Mouse (Mus musculus): ENCODE results near the gene Wfdc6a. TPM values are rescaled to one million over a fixed set of nuclear protein-coding genes. Genes with fewer than 3 reads are reported as not detected.

Wfdc6a gene
- polyA plus RNA-seq, 1 experiment, result 0.21 TPM

GRCm38 (mm10) chr2:164551502-164551901 lies 33.7 kb downstream of the Wfdc6a start:
- TF ChIP-seq POLR2A (IDR thresholded peaks at IDR 0.05; ENCODE audit: low read depth, low read length), result no peak
- TF ChIP-seq CTCF (IDR thresholded peaks at IDR 0.05; ENCODE audit: extremely low read depth, insufficient read depth, insufficient read length, insufficient replicate concordance), result no peak
- H3K27me3 ChIP-seq (ENCODE audit: control insufficient read depth, insufficient read depth, low read length), result no peaks in the 10 kb centered on the region
- 91% methylated on average over 9 of the region's 9 CpGs for WGBS
- no peak overlapping the region for H3K27ac ChIP-seq (ENCODE audit: insufficient read depth, low read length)
- H3K36me3 ChIP-seq (ENCODE audit: control insufficient read depth, insufficient read depth, low read length), result no peaks in the 10 kb centered on the region
- no peaks in the 10 kb centered on the region for H3K4me1 ChIP-seq (ENCODE audit: control insufficient read depth, insufficient read depth, insufficient read length)
- H3K4me3 ChIP-seq (ENCODE audit: extremely low read depth, insufficient read depth, insufficient read length), result no peak overlapping the region
- no peak for DNase-seq (ENCODE audit: low read depth in 1 of 2, low spot score in 2 of 2)

- Histone ChIP-seq H3K4me1 (ENCODE audit: control insufficient read depth, insufficient read depth, insufficient read length) (no peaks in the 10 kb centered on the region), H3K27ac (ENCODE audit: insufficient read depth, low read length) (no peak overlapping the region), H3K36me3 (ENCODE audit: control insufficient read depth, insufficient read depth, low read length) (no peaks in the 10 kb centered on the region), H3K4me3 (ENCODE audit: extremely low read depth, insufficient read depth, insufficient read length) (no peak overlapping the region), H3K27me3 (ENCODE audit: control insufficient read depth, insufficient read depth, low read length) (no peaks in the 10 kb centered on the region)
- no peak for DNase-seq (ENCODE audit: low read depth in 1 of 2, low spot score in 2 of 2)
- WGBS, result 11% methylated on average over 2 of the region's 2 CpGs
- TF ChIP-seq POLR2A (IDR thresholded peaks at IDR 0.05; ENCODE audit: low read depth, low read length), result no peak
- TF ChIP-seq CTCF (IDR thresholded peaks at IDR 0.05; ENCODE audit: extremely low read depth, insufficient read depth, insufficient read length, insufficient replicate concordance), result no peak
Measured at GRCm38 (mm10) chr2:164550895-164551269, 34.4 kb downstream of the Wfdc6a start.

- Histone ChIP-seq H3K4me3 (ENCODE audit: extremely low read depth, insufficient read depth, insufficient read length) (no peak overlapping the region), H3K4me1 (ENCODE audit: control insufficient read depth, insufficient read depth, insufficient read length) (no peaks in the 10 kb centered on the region), H3K36me3 (ENCODE audit: control insufficient read depth, insufficient read depth, low read length) (no peaks in the 10 kb centered on the region), H3K27ac (ENCODE audit: insufficient read depth, low read length) (no peak overlapping the region), H3K27me3 (ENCODE audit: control insufficient read depth, insufficient read depth, low read length) (no peaks in the 10 kb centered on the region)
- TF ChIP-seq POLR2A (IDR thresholded peaks at IDR 0.05; ENCODE audit: low read depth, low read length) (no peak), CTCF (IDR thresholded peaks at IDR 0.05; ENCODE audit: extremely low read depth, insufficient read depth, insufficient read length, insufficient replicate concordance) (no peak)
- 48% methylated on average over 10 of the region's 10 CpGs for WGBS
- no peak for DNase-seq (ENCODE audit: low read depth in 1 of 2, low spot score in 2 of 2)
Measured at GRCm38 (mm10) chr2:164549963-164550894, 35.0 kb downstream of the Wfdc6a start.

DNA sequence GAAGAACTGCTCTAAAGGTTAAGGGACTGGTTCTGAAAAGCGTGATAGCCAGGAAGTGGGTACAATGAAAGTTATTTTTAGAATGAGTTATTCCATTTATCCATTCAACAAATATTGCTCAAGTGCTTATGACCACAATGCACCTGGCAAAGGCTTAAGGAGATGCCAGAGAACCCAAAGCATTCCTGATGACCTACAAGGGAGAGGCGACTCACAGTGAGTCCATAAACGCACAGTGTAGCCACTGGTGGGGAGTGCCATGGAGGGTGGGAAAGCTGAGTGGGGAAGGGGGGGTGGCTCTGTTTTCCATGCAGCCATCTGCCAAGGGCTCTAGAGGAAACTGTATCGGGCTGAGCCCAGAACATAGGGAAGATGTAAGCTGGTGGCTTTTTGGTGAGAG lies 35.9 kb downstream of the Wfdc6a start:
- Histone ChIP-seq H3K36me3 (ENCODE audit: control insufficient read depth, insufficient read depth, low read length) (no peaks in the 10 kb centered on the region), H3K27ac (ENCODE audit: insufficient read depth, low read length) (no peak overlapping the region), H3K27me3 (ENCODE audit: control insufficient read depth, insufficient read depth, low read length) (no peaks in the 10 kb centered on the region), H3K4me3 (ENCODE audit: extremely low read depth, insufficient read depth, insufficient read length) (no peak overlapping the region), H3K4me1 (ENCODE audit: control insufficient read depth, insufficient read depth, insufficient read length) (no peaks in the 10 kb centered on the region; the same call in 1 of the 2 replicates)
- no peak for DNase-seq (ENCODE audit: low read depth in 1 of 2, low spot score in 2 of 2)
- whole genome bisulfite sequencing, result 52% methylated on average over 4 of the region's 4 CpGs
- TF ChIP-seq POLR2A (IDR thresholded peaks at IDR 0.05; ENCODE audit: low read depth, low read length) (no peak), CTCF (IDR thresholded peaks at IDR 0.05; ENCODE audit: extremely low read depth, insufficient read depth, insufficient read length, insufficient replicate concordance) (no peak)

DNA sequence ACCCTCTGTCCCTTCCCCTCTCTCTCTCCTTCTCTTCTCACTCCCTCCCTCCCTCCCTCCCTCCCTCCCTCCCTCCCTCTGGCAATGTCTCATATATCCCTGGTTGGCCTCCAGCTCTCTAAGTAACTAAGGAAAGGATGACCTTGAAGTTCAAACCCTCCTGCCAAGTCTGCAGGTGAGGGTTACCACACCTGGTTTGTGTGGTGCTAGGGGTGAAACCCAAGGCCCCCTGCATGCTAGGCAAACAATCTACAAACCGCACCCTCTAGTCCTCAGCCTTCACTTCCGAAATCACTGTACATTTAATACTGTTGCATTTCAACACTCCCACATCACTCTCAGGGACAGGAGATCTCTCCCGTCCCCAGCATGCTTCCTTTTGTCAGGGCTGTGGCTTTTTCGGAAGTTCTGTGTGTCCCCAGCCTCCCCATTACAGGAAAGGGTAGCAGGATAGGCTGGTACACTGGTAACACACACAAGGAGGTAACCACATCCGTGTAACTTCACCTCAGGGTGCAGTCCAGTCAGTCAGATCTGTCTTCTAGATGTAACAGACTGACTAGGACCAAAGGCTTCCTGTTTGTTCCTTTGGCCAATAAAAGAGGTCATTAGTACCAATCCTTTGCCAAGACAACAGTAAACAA lies 40.7 kb downstream of the Wfdc6a start:
- Histone ChIP-seq H3K4me3 (ENCODE audit: extremely low read depth, insufficient read depth, insufficient read length) (no peak overlapping the region), H3K27me3 (ENCODE audit: control insufficient read depth, insufficient read depth, low read length) (no peaks in the 10 kb centered on the region), H3K4me1 (ENCODE audit: control insufficient read depth, insufficient read depth, insufficient read length) (no peaks in the 10 kb centered on the region; the same call in 1 of the 2 replicates), H3K36me3 (ENCODE audit: control insufficient read depth, insufficient read depth, low read length) (no peaks in the 10 kb centered on the region), H3K27ac (ENCODE audit: insufficient read depth, low read length) (no peak overlapping the region)
- WGBS, result 3% methylated on average over 5 of the region's 5 CpGs
- no peak for TF ChIP-seq POLR2A (IDR thresholded peaks at IDR 0.05; ENCODE audit: low read depth, low read length)
- TF ChIP-seq CTCF (IDR thresholded peaks at IDR 0.05; ENCODE audit: extremely low read depth, insufficient read depth, insufficient read length, insufficient replicate concordance), result no peak
- no peak for DNase-seq (ENCODE audit: low read depth in 1 of 2, low spot score in 2 of 2)

- Histone ChIP-seq H3K27ac (ENCODE audit: insufficient read depth, low read length) (no peak overlapping the region), H3K27me3 (ENCODE audit: control insufficient read depth, insufficient read depth, low read length) (no peaks in the 10 kb centered on the region), H3K4me1 (ENCODE audit: control insufficient read depth, insufficient read depth, insufficient read length) (no peaks in the 10 kb centered on the region; the same call in 1 of the 2 replicates), H3K36me3 (ENCODE audit: control insufficient read depth, insufficient read depth, low read length) (no peaks in the 10 kb centered on the region), H3K4me3 (ENCODE audit: extremely low read depth, insufficient read depth, insufficient read length) (no peak overlapping the region)
- whole genome bisulfite sequencing, result 78% methylated on average over 2 of the region's 2 CpGs
- DNase-seq (ENCODE audit: low read depth in 1 of 2, low spot score in 2 of 2), result no peak
- no peak for TF ChIP-seq POLR2A (IDR thresholded peaks at IDR 0.05; ENCODE audit: low read depth, low read length)
- TF ChIP-seq CTCF (IDR thresholded peaks at IDR 0.05; ENCODE audit: extremely low read depth, insufficient read depth, insufficient read length, insufficient replicate concordance), result no peak
Measured at GRCm38 (mm10) chr2:164543745-164544144, 41.5 kb downstream of the Wfdc6a start.

Measured in spleen, adult 2 months (tissue).